Mouse (Mus musculus) erythroblast, embryonic 14.5 days (primary cell): Measurements from ENCODE around the gene Samd4.

Experiments
- GATA1 ChIP-seq: IDR thresholded peaks from 2 replicates; pipeline ENCODE4 v1.6.1; 2012; ENCODE audit warnings: low read length, inconsistent platforms, mixed read lengths
- TAL1 ChIP-seq: IDR thresholded peaks from 3 replicates; pipeline ENCODE4 v1.6.1; 2012; ENCODE audit warnings: low read length, inconsistent platforms, mixed read lengths

DNA sequence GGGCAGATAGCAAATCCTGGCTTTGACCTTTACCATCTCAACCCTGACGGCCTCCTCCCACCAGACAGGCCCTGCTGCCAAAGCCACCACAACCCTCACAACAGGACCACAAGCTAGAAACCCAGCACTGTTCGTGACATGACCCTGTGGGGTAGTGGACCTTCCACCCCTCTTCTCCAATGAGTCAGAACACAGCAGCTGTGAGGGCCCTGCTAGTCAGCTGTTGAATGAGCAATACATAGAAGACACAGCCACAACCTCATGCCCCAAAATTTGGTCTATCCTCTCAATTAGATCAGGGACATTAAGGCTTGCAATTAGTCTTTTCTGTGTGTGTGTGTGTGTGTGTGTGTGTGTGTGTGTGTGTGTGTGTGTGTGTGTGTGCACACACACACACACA is 148.9 kb downstream of the Samd4 start:
- TF ChIP-seq GATA1 (no peak), TAL1 (no peak)
